Mouse (Mus musculus) cerebellum, adult 2 months (tissue): Measurements from ENCODE around the gene Col8a2. TPM values are rescaled to one million over a fixed set of nuclear protein-coding genes. Genes with fewer than 3 reads are reported as not detected.

Source experiments
- DNase-seq, 2 experiments: peaks; one replicate each; pipeline ENCODE4 v3.0.0; 2021
- H3K27ac ChIP-seq: fragments of 200-500 bp; 2 replicates; pipeline ENCODE4 v1.5.1; 2012; ENCODE audit warnings: low read length, control low read depth, inconsistent platforms; ENCODE audit not compliant: insufficient read depth
- H3K27me3 ChIP-seq: fragments of 200-500 bp; 2 replicates; pipeline ENCODE4 v1.6.1; 2012; ENCODE audit warnings: inconsistent platforms, mild to moderate bottlenecking, low read length, moderate library complexity; ENCODE audit not compliant: control insufficient read depth, insufficient read depth
- H3K4me1 ChIP-seq: fragments of 200-500 bp; 2 replicates; pipeline ENCODE4 v1.6.1; 2011; ENCODE audit warnings: low read length; ENCODE audit not compliant: control insufficient read depth, insufficient read depth
- H3K4me3 ChIP-seq: fragments of 200-500 bp; replicated peaks from 2 replicates; pipeline ENCODE3; 2011; ENCODE audit warnings: mild to moderate bottlenecking, low read depth, low read length, control low read depth; ENCODE audit not compliant: insufficient read depth
- CTCF ChIP-seq: fragments of 200-500 bp; IDR thresholded peaks from 2 replicates; pipeline ENCODE4 v1.5.1; 2011; ENCODE audit warnings: low read depth, mild to moderate bottlenecking, control low read depth, low read length, moderate library complexity, borderline replicate concordance; ENCODE audit not compliant: insufficient read depth
- POLR2A ChIP-seq: fragments of 200-500 bp; IDR thresholded peaks from 2 replicates; pipeline ENCODE4 v1.6.1; 2011; ENCODE audit warnings: low read length, control low read depth, borderline replicate concordance; ENCODE audit not compliant: insufficient read depth
- WGBS: fragments of 180-500 bp; shearing (Covaris S2); methylation state at CpG from one replicate; pipeline ENCODE4 v1.1.7; 2018; 5-methylcytosine and 5-hydroxymethylcytosine counted together
- polyA plus RNA-seq: library from polyadenylated mRNA; depleted of rRNA; stranded (reverse); fragments of >200 nt; gene quantifications from 2 replicates; pipeline ENCODE4 v1.2.3, GENCODE M21; 2012; rRNA removed

The Col8a2 gene
- polyA plus RNA-seq, 1 experiment = 0.93 TPM

DNA sequence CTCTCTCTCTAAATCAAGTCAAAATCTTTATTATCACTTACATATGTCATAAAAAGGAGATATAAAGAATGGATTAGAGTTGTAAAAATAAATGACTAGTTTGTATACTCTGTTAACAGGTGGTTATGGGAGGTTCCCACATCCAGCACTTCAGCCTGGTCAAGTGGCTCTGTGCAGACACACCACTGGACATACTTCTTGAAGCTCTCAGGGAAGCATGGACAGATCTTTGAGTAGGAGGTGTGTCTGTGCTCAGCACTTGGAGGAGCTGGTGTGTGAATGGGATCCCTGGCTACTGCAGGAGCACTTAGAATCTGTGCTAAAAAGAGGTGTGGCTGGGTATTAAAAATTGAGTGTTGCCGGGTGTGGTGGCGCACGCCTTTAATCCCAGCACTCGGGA, 43.7 kb downstream of the Col8a2 start:
- no peak for TF ChIP-seq CTCF
- TF ChIP-seq POLR2A = no peak
- Histone ChIP-seq H3K27ac (no peak overlapping the region), H3K4me3 (no peak overlapping the region), H3K4me1 (no peaks in the 10 kb centered on the region), H3K27me3 (no peaks in the 10 kb centered on the region)
- DNase-seq = no peak
- WGBS = 92% methylated on average over 4 of the region's 4 CpGs

DNA sequence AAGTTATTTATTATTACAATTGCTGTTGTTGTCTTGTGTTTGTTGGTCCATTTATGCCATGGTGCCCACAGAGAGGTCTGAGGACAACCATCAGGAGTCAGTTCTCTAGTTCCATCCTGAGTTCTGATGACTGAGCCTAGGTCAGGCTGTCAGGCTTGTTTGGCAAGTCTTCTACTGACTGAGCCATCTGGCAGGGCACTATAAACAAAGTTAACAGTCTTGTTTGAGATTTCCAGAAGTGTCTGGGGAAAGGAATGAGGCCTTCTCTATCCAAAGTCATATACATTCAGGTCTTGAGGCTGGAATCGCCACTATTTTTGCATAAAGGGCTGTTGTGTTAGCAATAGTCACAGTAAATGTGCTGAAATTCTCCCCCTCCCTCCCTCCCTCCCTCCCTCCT, 45.2 kb downstream of the Col8a2 start:
- H3K4me3 ChIP-seq = no peak overlapping the region
- H3K27ac ChIP-seq = no peak overlapping the region
- no peaks in the 10 kb centered on the region for H3K27me3 ChIP-seq
- TF ChIP-seq POLR2A (no peak), CTCF (no peak)
- no peak for DNase-seq
- no peaks in the 10 kb centered on the region for H3K4me1 ChIP-seq
- WGBS = 90% methylated on average over 1 of the region's 1 CpGs

GRCm38 (mm10) chr4:126332358-126332757, 45.8 kb downstream of the Col8a2 start:
- Histone ChIP-seq H3K4me1 (no peaks in the 10 kb centered on the region), H3K4me3 (no peak overlapping the region), H3K27me3 (no peaks in the 10 kb centered on the region), H3K27ac (no peak overlapping the region)
- no peak for DNase-seq
- 51% methylated on average over 3 of the region's 3 CpGs for WGBS
- no peak for TF ChIP-seq CTCF

GRCm38 (mm10) chr4:126339461-126339860, 52.9 kb downstream of the Col8a2 start:
- H3K4me1 ChIP-seq = no peaks in the 10 kb centered on the region
- TF ChIP-seq CTCF (no peak), POLR2A (no peak)
- DNase-seq = no peak
- H3K27ac ChIP-seq = no peak overlapping the region
- H3K27me3 ChIP-seq = no peaks in the 10 kb centered on the region
- H3K4me3 ChIP-seq = no peak overlapping the region
- 50% methylated on average over 4 of the region's 4 CpGs for WGBS

DNA sequence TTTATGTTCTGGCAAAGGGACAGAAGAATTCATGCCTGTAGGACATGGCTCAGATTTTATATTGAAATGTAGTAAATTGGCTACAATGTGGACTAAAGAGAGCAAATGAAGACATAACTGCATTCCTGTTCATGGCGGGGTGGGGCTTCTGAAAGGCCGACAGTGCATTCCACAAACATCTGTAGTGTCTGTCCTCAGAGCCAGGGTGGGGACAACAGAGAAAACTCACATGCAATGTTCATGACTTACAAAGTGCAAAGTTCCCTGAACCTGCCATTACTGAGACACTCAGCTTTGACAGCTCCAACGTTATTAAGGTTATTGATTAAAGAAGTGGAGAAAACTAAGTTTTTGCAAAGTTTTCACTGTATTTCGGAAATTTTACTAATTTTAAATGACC, 56.9 kb downstream of the Col8a2 start:
- H3K4me3 ChIP-seq = no peak overlapping the region
- DNase-seq = no peak
- no peak overlapping the region for H3K27ac ChIP-seq
- H3K4me1 ChIP-seq = no peaks in the 10 kb centered on the region
- TF ChIP-seq POLR2A (no peak), CTCF (no peak)
- no peaks in the 10 kb centered on the region for H3K27me3 ChIP-seq
- WGBS = 73% methylated on average over 4 of the region's 4 CpGs

DNA sequence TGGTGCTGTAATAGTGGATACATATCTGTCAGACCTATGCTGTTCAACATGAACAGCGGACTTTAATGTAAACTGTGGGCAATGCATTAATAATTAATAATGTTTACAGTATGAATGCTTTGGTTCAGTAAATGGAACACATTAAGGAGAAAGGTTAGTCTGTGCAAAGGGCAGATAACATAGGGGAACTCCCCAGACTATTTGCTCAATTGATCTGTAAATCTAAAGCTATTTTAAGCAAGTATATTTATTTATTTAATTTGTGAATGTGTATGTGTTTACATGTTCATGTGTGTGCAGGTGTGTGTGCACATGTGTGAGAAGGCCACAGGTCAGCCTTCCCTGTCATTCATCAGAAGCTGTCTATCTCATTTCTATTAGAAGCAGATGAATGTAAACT, 73.5 kb downstream of the Col8a2 start:
- 96% methylated on average over 1 of the region's 1 CpGs for WGBS

More for the DNA sequence above, 73.5 kb downstream of the Col8a2 start:
- no peak overlapping the region for H3K27ac ChIP-seq
- DNase-seq = no peak
- TF ChIP-seq CTCF (no peak), POLR2A (no peak)
- H3K4me1 ChIP-seq = no peaks in the 10 kb centered on the region
- H3K4me3 ChIP-seq = no peak overlapping the region
- no peaks in the 10 kb centered on the region for H3K27me3 ChIP-seq

Other genes with a start within 250 kb of the Col8a2 start
- gene Mrps15, start 239.9 kb upstream of the Col8a2 start, polyA plus RNA-seq = 90.6 and 94.5 TPM in 2 replicates
- gene Oscp1, start 228.2 kb upstream of the Col8a2 start, polyA plus RNA-seq = 12.1 and 12.8 TPM in 2 replicates
- 21.4 and 28.8 TPM in 2 replicates for gene Lsm10, start 190.2 kb upstream of the Col8a2 start, polyA plus RNA-seq
- gene Stk40, start 182.8 kb upstream of the Col8a2 start, polyA plus RNA-seq = 23.3 and 24.9 TPM in 2 replicates
- gene Eva1b, start 139.0 kb upstream of the Col8a2 start, polyA plus RNA-seq = 9.0 and 9.2 TPM in 2 replicates
- 1.6 and 2.0 TPM in 2 replicates for gene Sh3d21, start 123.3 kb upstream of the Col8a2 start, polyA plus RNA-seq
- 122 TPM in 2 replicates for gene Thrap3, start 84.0 kb upstream of the Col8a2 start, polyA plus RNA-seq
- 274 and 283 TPM in 2 replicates for gene Map7d1, start 30.4 kb upstream of the Col8a2 start, polyA plus RNA-seq
- 175 TPM in 2 replicates for gene Trappc3, start 24.5 kb upstream of the Col8a2 start, polyA plus RNA-seq
- gene Adprhl2, start 34.9 kb downstream of the Col8a2 start, polyA plus RNA-seq = 45.8 and 49.7 TPM in 2 replicates
- 4.1 and 4.7 TPM in 2 replicates for gene Tekt2, start 38.9 kb downstream of the Col8a2 start, polyA plus RNA-seq
- 13.3 and 14.5 TPM in 2 replicates for gene Ago3, start 142.8 kb downstream of the Col8a2 start, polyA plus RNA-seq
- 37.0 and 38.1 TPM in 2 replicates for gene Ago1, start 181.8 kb downstream of the Col8a2 start, polyA plus RNA-seq
- 4.9 TPM in 2 replicates for gene Ago4, start 246.7 kb downstream of the Col8a2 start, polyA plus RNA-seq